Mouse (Mus musculus): Measurements from ENCODE around the gene Plod2. TPM values are rescaled to one million over a fixed set of nuclear protein-coding genes. Genes with fewer than 3 reads are reported as not detected.

The Plod2 gene
- polyA plus RNA-seq, 1 experiment from 2014 or later: 39.5 TPM

DNA sequence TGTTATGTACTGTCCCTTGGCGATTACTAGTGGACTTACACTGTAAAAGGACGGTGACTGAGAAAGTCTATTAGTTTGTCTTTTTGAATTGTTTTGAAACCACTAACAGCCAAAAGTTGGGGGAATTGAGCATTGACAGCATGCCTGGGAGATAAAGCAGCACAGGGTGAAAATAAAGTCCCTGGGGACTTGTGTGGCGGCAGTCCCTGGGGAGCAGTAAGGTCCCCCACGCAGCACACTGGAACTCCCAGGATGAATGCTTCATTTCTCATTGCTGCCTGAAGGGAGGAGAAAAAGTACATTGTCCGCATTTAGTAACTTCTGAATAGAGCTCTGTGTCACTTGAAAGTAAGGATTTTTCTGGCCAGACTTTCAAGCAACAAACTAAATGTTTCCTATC, 49.5 kb downstream of the Plod2 start:
- no peak overlapping the region for H3K27ac ChIP-seq
- H3K36me3 ChIP-seq: peaks cover 29% of the 10 kb centered on the region

DNA sequence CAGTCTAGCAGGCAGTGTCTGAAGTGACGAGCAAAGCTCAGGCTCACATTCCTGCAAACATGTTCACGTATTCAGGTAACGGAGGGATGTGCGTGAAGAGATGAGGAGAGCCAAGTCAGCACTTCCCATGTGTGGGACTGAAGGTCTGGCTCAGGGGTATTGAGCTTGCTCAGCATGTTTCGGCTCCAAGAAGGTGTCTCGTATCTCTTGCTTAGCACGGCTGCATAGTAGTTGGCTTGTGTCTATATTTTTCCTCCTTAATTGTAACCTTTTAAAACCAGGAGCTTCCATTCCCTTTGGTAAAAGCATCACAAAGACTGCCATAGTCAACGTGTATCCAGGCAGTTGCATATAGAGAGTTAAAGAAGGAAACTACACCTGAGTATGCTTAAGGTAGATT, 50.7 kb downstream of the Plod2 start:
- no peaks in the 10 kb centered on the region for H3K27me3 ChIP-seq (ENCODE audit: insufficient read depth, poor library complexity, severe bottlenecking)
- no peak overlapping the region for H3K4me3 ChIP-seq
- WGBS: 89% methylated on average over 8 of the region's 8 CpGs
- no peaks in the 10 kb centered on the region for H3K4me1 ChIP-seq
- no peak overlapping the region for H3K27ac ChIP-seq
- DNase-seq (ENCODE audit: low spot score): no peak
- no peaks in the 10 kb centered on the region for H3K9me3 ChIP-seq
- H3K36me3 ChIP-seq: peaks cover 23% of the 10 kb centered on the region

More for the DNA sequence above, 49.5 kb downstream of the Plod2 start:
- H3K4me1 ChIP-seq: no peaks in the 10 kb centered on the region
- no peaks in the 10 kb centered on the region for H3K9me3 ChIP-seq
- DNase-seq (ENCODE audit: low spot score): no peak
- no peaks in the 10 kb centered on the region for H3K27me3 ChIP-seq (ENCODE audit: insufficient read depth, poor library complexity, severe bottlenecking)
- 83% methylated on average over 5 of the region's 5 CpGs for WGBS
- H3K4me3 ChIP-seq: no peak overlapping the region

DNA sequence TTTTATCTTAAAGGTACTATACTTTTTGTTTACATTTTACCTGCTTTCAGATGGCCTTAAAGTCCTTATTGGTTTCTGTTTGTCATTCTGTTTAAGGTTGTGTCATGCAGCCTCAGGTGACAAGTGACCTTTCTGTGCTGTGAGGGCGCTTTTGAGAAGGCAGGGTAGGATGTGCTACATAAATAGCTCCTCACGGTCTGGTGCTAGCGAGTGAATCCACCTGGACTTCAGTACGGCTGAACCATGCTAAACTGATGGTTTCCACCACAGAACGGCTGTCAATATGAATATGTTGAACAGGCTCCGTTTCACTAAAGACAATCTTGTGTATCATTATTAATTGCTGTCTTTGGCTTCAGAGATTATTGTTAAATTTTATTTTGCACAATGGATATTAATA, 52.5 kb downstream of the Plod2 start:
- no peaks in the 10 kb centered on the region for H3K9me3 ChIP-seq
- no peak for DNase-seq (ENCODE audit: low spot score)
- no peaks in the 10 kb centered on the region for H3K4me1 ChIP-seq
- H3K27me3 ChIP-seq (ENCODE audit: insufficient read depth, poor library complexity, severe bottlenecking): no peaks in the 10 kb centered on the region
- no peak overlapping the region for H3K4me3 ChIP-seq
- WGBS: 50% methylated on average over 6 of the region's 6 CpGs
- no peak overlapping the region for H3K27ac ChIP-seq
- H3K36me3 ChIP-seq: peaks cover 13% of the 10 kb centered on the region

DNA sequence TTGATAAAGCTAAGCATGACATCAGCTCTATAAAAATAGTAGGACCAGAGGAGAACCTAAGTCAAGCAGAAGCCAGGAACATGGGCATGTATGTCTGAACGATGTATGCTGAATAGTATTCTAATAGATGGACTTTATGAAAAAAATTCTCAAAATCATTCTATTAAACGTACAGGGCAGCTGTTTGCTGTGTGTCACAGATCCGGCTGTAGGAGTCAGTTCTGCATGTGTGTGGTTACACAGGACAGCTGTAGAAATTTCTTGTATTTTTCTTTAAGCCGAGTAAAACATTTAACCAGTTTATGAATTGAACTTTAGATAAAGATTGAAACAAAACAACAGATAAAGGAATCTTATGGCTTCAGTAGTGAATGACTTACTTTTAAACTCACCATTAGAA, 53.3 kb downstream of the Plod2 start:
- Histone ChIP-seq H3K9me3 (no peaks in the 10 kb centered on the region), H3K4me1 (no peaks in the 10 kb centered on the region), H3K27me3 (ENCODE audit: insufficient read depth, poor library complexity, severe bottlenecking) (no peaks in the 10 kb centered on the region), H3K4me3 (no peak overlapping the region), H3K27ac (no peak overlapping the region), H3K36me3 (peaks cover 10% of the 10 kb centered on the region)
- DNase-seq (ENCODE audit: low spot score): no peak
- 84% methylated on average over 4 of the region's 4 CpGs for WGBS

DNA sequence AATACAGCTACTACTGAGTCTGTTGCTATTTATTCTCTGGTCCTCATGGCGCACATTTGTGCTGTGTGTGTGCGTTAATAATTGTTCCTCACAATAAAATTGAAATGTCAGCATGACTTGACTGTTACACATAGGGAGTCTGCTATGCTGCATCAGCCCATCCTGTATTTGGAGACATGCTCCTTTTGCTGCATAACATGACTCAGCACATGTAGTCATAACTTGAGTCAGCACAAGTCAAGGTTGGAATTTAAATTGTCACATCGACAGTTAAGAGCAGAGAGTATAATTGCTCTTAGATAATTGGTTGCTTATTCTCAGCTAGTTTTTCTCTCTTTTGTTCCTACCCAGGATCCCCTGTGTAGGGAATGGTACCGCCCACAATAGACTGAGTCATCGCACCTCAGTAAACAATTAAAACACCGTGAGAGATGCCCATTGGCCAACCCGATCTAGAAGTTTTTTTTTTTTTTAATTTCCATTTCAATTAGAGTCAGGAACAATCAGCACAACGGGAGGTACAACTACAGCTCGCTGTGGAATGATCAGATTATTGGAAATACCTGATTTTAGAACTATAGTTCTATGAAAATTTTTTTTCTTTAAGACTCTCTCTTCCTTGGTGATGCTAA, 55.0 kb downstream of the Plod2 start:
- no peak for DNase-seq (ENCODE audit: low spot score)
- H3K27ac ChIP-seq: no peak overlapping the region
- WGBS: 93% methylated on average over 9 of the region's 9 CpGs
- H3K36me3 ChIP-seq: peaks cover 7% of the 10 kb centered on the region
- H3K9me3 ChIP-seq: no peaks in the 10 kb centered on the region
- H3K27me3 ChIP-seq (ENCODE audit: insufficient read depth, poor library complexity, severe bottlenecking): no peaks in the 10 kb centered on the region
- no peak overlapping the region for H3K4me3 ChIP-seq
- no peaks in the 10 kb centered on the region for H3K4me1 ChIP-seq

DNA sequence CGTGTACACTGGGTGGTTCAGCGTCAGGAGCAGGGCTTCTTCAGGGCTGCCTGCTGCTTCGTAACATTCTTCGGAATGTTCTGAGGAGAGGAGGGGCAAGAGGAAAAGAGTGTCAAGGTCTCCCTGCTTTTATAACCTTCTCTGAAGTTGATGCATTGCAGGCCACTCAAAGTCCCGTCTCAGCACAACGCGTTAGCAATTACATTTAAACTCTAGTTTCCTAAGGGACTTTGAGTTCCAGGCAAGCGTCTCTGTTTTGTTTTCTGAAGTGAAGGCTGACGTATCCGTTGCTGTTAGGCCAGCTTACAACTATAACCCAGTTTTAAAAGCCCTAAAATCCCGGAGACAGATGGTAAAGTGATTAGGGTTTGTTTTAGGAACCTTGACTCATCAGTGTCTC, 55.8 kb downstream of the Plod2 start:
- WGBS: 60% methylated on average over 11 of the region's 11 CpGs
- Histone ChIP-seq H3K4me1 (no peaks in the 10 kb centered on the region), H3K36me3 (peaks cover 5% of the 10 kb centered on the region), H3K4me3 (no peak overlapping the region), H3K9me3 (no peaks in the 10 kb centered on the region), H3K27me3 (ENCODE audit: insufficient read depth, poor library complexity, severe bottlenecking) (no peaks in the 10 kb centered on the region), H3K27ac (no peak overlapping the region)
- no peak for DNase-seq (ENCODE audit: low spot score)

DNA sequence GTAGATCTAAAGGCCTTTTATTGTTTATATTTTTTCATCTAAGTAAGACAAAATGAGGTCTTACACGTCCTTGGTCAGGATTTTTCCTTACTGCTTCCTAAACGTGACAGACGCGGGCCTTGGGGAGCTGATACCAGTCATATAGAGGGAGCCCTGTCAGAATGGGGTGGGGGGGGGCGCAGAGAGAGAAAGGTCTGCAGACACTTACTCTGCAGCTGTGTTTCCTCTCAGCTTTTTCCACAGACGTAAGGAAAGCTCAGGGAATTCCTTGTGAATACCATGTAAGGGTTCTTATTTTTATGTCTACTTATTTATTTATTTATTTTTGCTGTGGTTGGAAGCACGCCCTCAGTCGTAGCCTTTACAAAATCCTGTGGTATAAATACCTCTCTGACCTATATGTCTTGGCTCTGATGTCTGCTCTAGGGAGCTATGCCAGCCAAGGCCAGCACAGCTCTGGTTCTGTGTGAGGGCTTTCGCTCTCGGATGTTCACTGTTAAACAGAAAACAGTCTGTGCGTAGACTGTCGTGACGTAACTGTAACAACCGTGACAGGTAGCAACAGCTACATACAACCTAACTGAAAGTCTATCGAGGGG, 58.0 kb downstream of the Plod2 start:
- Histone ChIP-seq H3K27me3 (ENCODE audit: insufficient read depth, poor library complexity, severe bottlenecking) (no peaks in the 10 kb centered on the region), H3K4me3 (no peak overlapping the region), H3K36me3 (peaks cover 7% of the 10 kb centered on the region), H3K27ac (no peak overlapping the region), H3K9me3 (no peaks in the 10 kb centered on the region), H3K4me1 (no peaks in the 10 kb centered on the region)
- WGBS: 86% methylated on average over 15 of the region's 15 CpGs
- no peak for DNase-seq (ENCODE audit: low spot score)

DNA sequence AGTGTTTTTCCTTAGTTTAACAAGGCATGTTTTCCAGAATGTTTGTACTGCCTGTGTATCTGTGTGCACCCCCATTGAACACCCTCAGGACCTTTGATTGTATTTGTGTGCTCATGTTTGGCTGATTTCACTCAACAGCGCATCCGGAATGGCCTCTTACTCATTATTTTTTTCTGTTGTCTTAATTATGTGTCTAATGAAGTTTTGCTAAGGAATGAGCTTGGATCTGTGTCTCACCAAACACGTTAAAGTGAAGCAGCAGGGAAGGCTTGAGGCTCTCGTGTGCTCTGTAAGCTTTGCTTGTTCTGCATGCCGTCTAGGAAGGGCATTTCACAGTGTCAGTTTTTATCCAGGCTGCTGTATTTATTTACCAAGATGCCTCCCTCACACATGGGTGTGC, 59.5 kb downstream of the Plod2 start:
- Histone ChIP-seq H3K4me1 (no peaks in the 10 kb centered on the region), H3K36me3 (peaks cover 19% of the 10 kb centered on the region), H3K9me3 (no peaks in the 10 kb centered on the region), H3K27me3 (ENCODE audit: insufficient read depth, poor library complexity, severe bottlenecking) (no peaks in the 10 kb centered on the region), H3K4me3 (no peak overlapping the region), H3K27ac (no peak overlapping the region)
- no peak for DNase-seq (ENCODE audit: low spot score)
- 81% methylated on average over 5 of the region's 5 CpGs for WGBS

DNA sequence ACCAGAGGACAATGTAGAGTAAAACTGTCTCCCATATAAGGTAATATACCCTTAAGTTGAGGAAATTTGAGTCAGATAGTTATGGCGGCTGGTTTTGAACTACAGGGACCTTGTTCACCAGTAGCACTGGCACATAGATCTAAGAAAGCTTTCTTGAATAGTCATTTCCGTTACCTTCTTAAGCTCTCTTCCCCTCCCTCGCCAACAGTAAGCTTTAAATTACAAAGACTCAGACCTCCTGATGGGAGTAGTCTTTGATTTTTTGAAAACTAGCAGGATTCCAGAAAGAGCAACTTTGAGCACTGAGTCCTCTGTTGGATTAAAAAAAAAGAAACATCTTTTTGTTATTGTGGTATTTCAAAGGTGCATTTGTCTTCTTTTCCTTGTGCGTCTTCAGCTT, 61.5 kb downstream of the Plod2 start:
- H3K36me3 ChIP-seq: peaks cover 19% of the 10 kb centered on the region
- H3K9me3 ChIP-seq: no peaks in the 10 kb centered on the region
- 85% methylated on average over 4 of the region's 4 CpGs for WGBS
- no peak overlapping the region for H3K4me3 ChIP-seq
- H3K27me3 ChIP-seq (ENCODE audit: insufficient read depth, poor library complexity, severe bottlenecking): no peaks in the 10 kb centered on the region
- DNase-seq (ENCODE audit: low spot score): no peak
- H3K27ac ChIP-seq: no peak overlapping the region
- no peaks in the 10 kb centered on the region for H3K4me1 ChIP-seq

DNA sequence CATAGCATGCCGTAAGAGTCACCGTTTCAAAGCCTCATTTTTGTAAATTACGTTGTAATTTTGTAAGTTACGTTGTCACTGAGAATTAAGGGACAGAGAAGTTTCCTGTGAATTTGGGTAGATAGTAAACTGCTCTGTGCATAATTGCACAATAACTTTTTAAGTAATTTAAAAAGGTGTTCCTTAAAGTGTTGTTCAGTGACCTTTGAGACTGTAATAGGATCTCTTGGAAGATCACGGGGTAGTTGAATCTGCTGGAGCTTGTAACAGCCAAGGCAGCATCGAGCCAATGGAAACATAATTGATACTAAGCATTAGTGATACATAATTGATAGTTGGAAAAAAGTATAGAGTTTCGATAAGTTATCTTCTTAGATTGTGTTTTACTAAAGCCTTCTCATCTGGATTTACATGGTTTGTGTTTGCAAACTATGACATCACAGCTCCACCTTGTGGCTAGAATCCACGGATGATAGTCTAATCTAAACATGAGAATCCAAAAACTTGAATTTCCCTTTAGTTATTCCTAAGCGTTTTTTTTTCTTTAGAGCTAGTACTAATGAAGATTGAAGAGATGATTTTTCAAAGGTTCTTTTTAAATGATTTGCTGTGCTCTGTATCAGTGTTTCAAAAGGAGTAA, 68.7 kb downstream of the Plod2 start:
- Histone ChIP-seq H3K27me3 (ENCODE audit: insufficient read depth, poor library complexity, severe bottlenecking) (no peaks in the 10 kb centered on the region), H3K4me3 (no peak overlapping the region), H3K9me3 (no peaks in the 10 kb centered on the region), H3K36me3 (peaks cover 10% of the 10 kb centered on the region), H3K4me1 (no peaks in the 10 kb centered on the region), H3K27ac (no peak overlapping the region)
- no peak for DNase-seq (ENCODE audit: low spot score)
- WGBS: 67% methylated on average over 9 of the region's 9 CpGs

DNA sequence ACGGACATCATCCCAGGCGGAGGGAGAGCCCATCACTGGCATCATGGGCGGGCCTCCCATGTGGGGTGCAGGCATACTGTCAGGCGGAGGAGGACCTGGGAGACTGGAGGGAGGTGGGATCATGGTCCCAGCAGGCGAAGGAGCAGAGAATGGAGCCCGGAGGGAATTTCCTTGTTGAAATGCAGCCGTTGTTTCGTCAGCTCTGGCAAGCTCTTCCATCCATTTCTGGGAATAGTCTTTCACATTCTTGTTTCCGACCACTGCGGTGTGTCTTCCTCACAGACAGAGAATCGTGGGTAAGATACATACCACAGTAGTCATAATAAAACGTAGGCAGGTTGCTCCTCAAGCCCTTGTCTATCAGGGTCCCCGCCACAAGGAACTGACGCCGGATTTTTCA, 70.6 kb downstream of the Plod2 start:
- no peaks in the 10 kb centered on the region for H3K27me3 ChIP-seq (ENCODE audit: insufficient read depth, poor library complexity, severe bottlenecking)
- no peak for DNase-seq (ENCODE audit: low spot score)
- 85% methylated on average over 15 of the region's 15 CpGs for WGBS

DNA sequence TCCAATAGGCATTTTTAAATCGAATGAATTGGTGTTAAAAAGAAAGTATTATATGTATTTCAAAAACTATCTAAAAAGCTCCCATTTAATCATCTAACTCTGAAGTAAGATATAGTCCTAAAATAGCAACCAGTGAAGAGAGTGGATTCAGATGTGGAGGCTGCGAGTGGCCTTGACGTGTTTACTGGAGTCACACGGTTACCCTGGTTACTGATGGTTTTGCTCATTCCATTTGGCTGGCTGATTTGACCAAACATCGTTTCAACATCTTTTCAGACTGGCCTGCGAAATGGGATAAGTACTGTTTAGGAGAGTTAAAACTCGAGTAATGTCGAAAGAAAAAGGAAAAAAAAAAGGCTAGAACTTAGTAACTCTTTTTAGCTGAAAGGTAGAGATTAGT, 71.2 kb downstream of the Plod2 start:
- Histone ChIP-seq H3K9me3 (no peaks in the 10 kb centered on the region), H3K4me3 (no peak overlapping the region), H3K27ac (no peak overlapping the region), H3K36me3 (no peaks in the 10 kb centered on the region), H3K27me3 (ENCODE audit: insufficient read depth, poor library complexity, severe bottlenecking) (no peaks in the 10 kb centered on the region), H3K4me1 (no peaks in the 10 kb centered on the region)
- 80% methylated on average over 8 of the region's 8 CpGs for WGBS
- no peak for DNase-seq (ENCODE audit: low spot score)

More for the DNA sequence above, 70.6 kb downstream of the Plod2 start:
- no peaks in the 10 kb centered on the region for H3K4me1 ChIP-seq
- no peak overlapping the region for H3K27ac ChIP-seq
- no peaks in the 10 kb centered on the region for H3K36me3 ChIP-seq
- no peak overlapping the region for H3K4me3 ChIP-seq
- H3K9me3 ChIP-seq: no peaks in the 10 kb centered on the region

DNA sequence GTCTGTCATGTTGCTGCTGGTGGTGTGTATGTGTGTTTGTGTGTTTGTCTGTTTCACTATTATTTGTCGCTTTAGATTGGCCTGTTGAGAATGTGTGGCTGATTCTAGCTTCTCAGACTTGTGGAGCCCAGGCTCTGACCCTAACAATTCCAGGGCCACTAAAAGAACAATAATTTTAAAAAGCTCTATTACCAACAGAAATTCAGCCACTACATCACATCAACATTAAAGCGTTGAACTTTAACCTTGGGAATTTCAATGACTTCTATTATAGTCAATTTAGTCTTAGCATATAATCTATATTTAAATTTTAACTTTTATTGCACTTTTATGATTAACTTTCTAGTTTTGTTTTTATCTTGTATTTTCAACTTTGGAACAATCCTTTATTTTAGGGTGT, 74.4 kb downstream of the Plod2 start:
- Histone ChIP-seq H3K27ac (no peak overlapping the region), H3K27me3 (ENCODE audit: insufficient read depth, poor library complexity, severe bottlenecking) (no peaks in the 10 kb centered on the region), H3K4me1 (no peaks in the 10 kb centered on the region), H3K9me3 (no peaks in the 10 kb centered on the region), H3K4me3 (no peak overlapping the region), H3K36me3 (no peaks in the 10 kb centered on the region)
- no peak for DNase-seq (ENCODE audit: low spot score)
- 88% methylated on average over 2 of the region's 2 CpGs for WGBS

All from heart, embryonic 10.5 days (tissue).